Mouse (Mus musculus) natural killer cell, adult 2 months (primary cell): ENCODE measurements at regions not wholly inside any gene's neighbourhood (a gene's known extent, or its start where the extent isn't known, plus 50 kb on each side); places are given as distances from the start of the nearest gene placed in this dataset.

Experiments
- DNase-seq, 2 experiments: peaks; one replicate each; pipeline ENCODE4 v3.0.0; 2022; ENCODE audit warnings: low spot score in 2 of 2

DNA sequence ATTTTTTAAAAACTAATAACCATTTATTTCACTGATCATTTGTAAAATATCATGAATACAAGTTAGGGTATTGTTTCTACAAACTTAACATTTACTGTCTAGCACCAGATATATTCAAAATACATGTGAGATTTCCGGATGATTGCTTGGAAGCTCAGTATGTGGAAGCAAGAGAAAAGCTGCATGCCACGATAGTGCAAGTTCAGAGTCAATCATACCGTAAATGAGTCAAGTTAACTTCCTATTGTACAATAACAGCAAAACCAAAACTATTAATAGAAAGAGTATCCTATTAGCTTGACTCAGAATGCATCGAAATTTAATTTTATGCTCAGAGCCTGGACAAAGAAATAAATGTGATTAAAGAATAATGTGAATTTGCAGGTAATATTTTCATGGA, 1284.6 kb upstream of the Cited2 start:
- DNase-seq: no peak

DNA sequence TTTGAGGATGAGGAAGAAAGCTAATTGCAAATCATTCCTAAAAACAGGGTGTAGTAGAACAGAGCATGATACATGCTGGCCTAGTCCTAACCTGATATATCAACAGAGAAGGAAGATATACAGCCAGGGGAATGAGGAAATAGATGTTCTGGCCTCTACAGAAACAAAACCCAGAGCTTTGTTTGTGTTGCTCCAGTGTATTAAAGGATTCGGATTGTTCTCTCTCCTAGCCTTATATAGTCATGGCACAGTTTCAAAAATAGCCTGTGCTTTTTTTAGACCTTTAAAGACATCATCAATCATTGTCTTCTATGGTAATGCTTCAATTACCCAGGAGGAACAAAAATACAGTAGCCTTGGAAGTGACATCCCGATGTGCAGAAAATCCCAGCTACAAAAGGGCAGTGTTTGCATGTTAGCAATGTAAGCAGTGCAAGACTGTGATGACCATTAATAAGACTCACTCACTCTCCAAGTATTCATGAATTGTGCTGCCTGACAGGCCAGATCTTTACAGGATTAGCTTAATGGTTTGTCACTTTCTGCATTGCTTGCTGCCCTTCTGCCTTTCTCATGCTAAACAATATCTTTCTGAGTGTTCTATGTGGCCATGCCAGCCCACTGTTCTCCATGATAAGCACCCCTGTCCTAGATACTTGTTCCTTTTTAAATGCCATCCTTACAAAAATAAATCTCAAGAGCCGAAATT, 1281.9 kb upstream of the Cited2 start:
- DNase-seq: no peak

DNA sequence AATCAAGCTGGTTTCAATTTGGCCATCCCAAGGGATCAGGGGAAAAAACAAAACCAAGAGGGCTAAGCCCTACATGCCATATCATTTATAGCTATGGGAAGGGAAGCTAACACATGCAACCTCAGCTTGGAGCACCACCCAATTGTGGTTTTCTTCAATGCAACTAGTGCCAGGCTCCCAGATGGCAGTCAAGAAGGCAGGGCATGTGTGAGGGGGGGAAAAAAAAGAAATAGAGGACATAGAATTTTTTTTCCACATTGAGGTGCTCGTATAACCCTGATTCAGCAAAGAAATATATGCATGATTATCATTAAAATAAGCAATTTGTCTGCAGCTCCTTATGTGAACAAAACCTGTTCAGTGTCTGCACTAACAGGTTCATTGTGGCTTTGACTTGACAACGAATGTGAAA, 1281.4 kb upstream of the Cited2 start:
- DNase-seq: no peak

DNA sequence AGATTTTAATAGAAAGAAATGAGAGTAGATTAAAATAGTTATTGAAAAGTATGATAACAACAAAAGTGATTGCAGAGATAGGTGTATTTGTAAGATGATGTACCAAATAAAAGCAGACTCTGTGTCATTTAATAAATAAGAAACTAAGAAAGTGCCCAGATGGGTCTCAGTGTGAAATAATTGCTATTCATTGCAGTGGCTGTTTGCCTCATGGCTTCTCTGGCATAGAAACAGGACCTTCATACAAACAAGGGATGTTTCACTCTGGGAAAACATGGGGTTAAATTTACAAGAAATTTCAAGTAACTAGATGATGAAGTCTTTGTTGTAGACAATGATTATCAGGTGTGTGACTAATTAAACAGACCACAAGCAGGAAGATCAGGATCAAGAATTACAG, 1279.1 kb upstream of the Cited2 start:
- no peak for DNase-seq

DNA sequence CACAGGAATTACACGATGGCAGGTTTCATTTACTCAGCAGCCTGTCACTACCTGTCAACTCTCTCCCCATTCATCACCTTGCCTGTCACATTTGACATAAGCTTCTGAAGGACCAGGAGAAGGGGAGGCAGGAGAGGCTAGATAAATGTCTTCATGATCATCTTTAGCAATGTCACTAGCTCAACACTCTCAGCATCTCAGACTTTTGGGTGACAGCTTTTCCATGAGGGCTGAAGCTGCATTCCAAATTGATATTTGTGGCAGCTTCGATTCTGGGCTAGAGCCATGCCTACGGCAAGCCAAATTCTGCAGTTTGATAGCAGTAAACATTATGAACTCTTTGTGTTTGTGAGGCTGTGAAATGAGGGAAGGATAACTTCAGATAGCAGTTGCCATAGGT, 1255.1 kb upstream of the Cited2 start:
- DNase-seq: no peak

DNA sequence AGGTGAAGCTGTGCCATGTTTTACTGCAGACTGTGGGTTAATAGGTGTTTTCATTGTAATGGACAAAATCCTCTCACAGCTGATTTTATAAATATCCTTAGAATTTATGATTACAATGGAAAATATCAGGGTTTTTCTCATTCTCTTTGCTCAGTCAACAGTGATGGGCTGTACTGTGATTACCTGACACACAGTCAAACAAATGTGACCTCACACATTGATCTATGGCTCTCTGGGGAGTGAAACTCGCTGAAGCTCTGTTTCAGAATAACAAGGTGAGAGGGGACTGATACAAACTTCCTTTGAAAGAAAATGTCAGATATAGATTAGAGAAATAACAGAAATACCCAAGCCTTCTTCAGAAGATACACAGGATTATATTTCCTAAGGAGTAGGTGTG, 1253.3 kb upstream of the Cited2 start:
- no peak for DNase-seq

DNA sequence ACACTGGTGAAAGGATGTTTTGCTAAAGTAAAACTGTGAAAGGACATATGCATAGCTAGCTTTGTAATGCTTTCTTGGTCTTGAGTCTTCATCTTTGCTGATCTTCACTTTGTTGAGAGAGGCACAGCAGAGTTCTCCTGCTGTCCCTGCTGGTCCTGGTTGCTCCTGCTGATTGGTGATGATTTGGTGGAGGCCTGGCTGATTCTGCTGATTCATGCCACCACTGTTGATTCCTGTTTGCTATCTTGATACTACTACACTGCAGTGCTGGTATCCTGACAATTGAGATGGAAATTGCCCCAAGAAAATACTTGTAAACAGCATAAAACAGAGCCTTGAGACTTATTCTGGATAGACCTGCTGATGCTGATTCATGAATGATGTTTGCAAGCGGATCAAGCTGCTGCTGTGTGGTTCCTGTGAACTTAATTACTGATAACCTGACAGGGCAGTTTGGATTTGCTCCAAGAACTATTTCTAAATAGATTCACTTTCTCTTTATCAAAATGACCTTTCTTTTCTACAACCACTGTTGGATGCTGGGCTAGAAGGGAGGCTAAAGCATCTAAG, 1249.0 kb upstream of the Cited2 start:
- no peak for DNase-seq

DNA sequence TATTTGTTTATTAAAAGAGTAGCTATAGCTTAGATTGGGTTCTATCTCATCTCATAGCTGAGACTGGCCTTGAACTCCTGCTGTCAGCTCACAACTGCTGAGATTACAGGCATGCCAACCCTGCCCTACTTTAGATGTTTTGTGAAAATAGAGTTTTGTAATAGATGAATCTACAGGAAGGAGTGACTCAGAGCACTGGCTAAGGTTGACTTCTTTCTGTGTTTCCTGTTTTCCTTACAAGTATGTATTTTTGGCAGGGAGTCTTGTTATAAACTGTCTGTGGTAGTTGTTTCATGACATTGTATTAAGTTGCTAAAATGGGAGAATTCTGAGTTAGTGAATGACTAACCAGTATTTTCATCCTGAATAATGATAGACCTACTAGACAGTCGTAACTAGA, 1224.4 kb upstream of the Cited2 start:
- DNase-seq: no peak

DNA sequence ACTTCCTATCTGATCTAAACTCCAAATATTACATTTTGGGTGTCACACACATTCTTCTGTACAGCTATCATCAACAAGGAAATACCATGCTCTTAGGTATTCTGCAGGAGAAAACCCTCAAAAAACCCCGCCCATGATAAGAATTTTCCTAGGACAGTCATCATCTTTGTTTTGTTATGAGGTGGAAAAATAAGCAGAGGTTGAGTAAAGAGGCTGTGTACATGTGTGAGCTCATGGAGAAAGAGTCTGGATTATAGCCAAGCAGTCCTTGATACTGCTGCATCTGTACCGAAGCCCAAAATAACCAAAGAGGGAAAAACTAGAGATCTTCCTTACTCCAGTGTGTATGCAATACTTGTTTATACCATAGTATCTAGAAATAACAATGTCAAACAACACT, 1215.3 kb upstream of the Cited2 start:
- DNase-seq: no peak

DNA sequence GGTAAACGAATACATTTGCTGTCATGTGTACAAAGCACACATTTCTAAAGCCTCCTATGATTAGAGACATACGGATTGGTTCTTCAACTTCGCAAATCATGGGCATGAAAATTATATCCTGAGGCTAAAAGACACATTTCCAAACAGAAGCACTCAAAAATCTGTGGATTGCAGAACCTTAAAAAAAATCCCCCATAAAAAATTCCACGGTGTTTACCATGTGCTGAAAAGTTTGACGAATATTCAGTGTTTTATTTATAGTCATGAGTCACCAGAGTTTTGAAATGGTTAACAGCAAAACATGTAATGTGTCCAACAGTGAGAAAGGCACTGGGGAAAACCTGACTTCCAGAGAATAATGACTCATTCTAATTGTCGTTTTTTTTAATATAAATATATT, 1214.9 kb upstream of the Cited2 start:
- no peak for DNase-seq

DNA sequence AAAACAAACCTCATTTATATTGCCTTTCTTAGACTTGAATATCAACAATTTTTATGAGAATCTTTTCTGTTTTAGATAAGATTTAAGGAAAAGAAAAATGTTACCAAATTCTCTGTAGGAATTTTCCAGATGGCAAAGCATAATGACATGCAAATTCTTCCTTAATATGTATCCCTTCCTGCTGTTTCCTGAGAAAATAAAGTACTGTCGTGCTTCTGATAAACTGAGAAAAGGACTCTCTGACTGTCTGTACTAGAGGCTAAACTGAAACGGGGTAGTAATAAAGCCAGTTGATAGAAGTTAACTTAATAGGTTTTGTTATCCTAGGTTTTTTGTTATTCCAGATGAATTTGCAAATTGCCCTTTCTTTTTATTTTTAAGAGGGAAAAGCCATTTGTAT, 1208.4 kb upstream of the Cited2 start:
- no peak for DNase-seq

DNA sequence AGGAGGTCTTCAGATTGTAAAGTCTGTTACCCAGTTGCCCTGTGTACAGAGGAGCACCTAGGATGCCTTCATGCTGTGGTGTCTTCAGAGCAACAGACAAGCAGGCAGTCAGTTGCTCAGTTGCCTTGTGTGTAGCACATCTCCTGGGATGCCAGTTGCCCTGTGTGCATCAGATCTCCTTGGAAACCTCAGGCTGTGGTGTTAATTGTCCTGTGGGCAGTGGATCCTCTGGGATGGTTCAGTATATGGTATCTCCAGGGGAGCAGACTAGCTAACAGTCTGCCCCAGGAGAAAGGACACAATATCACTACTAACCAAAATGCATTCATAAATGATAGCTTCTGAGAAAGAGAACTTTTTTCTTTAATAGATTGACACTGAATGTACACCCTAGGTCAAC, 1201.1 kb upstream of the Cited2 start:
- no peak for DNase-seq

DNA sequence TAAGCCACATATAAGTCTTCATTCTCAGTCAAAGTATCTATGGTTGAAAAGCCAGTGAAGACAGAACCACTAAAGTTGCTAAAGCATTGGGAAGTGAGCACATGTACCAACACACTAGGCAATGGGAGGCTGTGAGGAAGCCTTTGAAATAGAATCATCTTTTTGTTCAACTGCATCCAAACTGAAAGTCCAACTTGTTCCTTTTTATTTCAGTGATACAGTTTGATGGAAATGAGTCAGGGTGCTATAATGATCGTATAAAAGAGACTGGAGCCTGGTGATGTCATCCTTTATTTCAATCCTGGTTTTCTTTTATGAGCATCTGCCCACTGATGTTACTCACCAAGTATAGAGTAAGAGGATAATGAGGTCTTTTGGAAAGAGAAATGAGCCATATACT, 1198.9 kb upstream of the Cited2 start:
- DNase-seq: no peak

DNA sequence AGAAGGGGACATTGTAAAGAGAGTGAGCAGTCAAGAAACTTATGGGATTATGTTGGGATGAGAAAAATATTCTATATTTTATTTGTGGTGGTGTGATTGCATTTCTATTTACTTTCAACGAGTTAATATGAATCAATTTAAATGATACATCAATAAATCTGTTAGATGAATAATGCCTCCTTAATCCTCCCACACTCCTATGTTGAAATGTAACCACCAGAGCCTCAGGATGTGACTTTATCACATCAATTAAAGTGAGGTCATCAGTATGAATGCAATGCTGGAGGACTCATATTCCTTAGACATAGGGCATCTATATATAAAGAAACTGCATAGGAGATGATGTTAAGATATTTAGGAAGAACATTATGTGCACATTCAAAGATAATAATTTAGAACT, 1195.3 kb upstream of the Cited2 start:
- DNase-seq: no peak

DNA sequence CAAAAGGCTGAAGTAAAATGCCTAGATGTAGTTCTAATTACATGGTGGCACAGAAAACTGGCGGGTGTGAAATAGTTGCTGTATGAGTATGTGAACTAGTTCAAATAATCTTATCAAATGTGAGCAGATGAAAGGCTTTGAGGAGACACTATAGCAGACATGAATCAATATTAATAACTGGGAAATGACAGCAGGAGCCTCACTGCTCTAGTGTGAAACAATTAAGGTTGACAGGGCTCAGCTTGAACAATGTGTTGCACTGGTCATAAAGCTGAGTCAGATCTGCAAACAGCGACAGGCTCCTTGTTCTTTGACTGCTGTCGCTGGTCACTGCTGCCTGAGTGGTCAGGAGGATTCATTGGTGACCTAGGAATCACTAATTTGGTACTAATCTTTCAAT, 1185.4 kb upstream of the Cited2 start:
- DNase-seq: no peak

DNA sequence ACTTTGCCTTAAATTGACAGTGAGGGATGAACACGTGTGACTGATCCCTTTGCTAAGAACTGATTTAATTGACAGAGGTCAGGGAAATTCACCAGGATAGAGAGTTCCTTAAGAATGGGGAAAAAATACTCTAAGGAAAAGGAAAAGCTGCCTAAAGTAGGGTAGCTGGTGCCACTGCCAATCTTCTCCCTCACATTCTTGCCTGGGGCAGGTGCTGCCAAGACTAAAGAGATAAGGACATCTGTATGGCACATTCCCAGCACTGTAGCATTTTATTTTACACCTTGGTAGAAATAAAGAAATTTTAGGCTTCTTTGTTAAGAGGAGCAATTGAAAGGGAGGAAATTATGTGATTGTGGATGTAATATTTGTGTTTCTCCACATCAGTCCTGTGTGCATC, 1184.6 kb upstream of the Cited2 start:
- DNase-seq: no peak

DNA sequence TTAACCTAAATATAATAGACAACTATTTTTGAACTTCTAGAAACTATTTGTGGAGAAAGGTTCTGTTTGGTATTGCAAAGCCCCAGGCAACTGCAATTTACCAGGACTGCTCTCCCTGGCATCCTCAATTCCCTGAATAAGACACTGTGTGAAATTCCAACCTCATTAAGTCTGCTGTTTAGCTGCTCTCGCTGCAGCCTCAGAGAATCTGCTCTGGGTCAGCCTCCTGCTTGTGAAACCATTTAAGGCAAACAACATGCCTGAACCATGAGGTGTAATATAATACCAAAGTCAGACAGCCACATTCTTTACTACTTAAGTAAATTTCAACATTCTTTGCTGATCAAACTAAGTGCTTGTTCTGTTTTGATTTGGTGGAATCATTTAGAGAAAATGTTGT, 1177.6 kb upstream of the Cited2 start:
- DNase-seq: no peak

DNA sequence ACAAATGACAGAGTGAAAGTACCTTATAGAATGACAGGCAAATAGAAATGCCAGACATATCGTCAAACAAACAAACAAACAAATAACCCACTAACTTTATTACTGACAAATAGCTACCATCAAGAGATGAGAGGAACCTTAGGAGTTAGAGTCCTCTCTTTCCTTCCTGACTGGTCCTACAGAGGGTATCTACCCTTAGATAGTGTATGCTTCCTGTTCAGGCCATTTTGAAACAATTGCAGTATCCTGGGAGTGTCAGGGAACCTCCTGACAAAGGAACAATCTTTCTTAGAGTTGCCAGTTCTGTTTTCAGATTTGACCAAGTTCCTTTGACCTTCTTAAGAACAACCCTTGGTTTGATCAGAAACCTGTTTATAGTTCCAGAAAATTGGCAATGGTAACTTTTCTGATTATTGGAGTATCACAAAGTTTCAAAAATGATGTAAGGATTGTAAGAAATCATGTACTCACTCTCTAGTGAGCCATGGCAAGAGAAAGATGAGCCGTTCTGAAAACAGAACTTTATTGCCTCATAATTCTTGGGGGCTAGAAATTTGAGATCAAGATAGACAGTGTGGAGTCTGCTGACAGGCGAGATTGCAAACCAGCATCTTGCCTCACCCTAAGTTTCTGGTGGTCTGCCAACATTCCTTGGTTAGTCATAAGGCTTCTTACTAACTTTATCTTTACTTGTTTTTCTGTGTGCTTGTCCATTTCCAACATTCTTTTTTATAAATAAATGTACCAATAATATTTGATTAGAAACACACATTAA, 1170.0 kb upstream of the Cited2 start:
- DNase-seq: no peak

DNA sequence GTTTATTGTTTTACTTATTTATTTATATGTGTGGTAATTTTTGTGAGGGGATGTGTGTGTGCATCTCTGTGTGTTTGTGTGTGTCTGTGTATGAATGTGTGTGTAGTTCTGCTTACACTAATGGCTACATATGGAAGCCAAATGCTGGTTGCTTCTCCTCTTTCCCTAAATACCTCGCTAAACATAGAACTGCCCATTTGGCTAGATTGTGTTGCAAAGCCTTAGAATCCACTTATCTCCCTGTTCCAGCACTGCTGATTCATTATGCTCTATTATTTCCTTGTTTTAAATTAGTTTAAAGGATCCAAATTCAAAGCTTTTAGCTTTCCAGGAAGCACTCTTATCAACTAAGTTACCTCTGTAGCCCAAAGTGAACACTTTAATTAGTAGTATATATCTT, 1148.5 kb upstream of the Cited2 start:
- no peak for DNase-seq

DNA sequence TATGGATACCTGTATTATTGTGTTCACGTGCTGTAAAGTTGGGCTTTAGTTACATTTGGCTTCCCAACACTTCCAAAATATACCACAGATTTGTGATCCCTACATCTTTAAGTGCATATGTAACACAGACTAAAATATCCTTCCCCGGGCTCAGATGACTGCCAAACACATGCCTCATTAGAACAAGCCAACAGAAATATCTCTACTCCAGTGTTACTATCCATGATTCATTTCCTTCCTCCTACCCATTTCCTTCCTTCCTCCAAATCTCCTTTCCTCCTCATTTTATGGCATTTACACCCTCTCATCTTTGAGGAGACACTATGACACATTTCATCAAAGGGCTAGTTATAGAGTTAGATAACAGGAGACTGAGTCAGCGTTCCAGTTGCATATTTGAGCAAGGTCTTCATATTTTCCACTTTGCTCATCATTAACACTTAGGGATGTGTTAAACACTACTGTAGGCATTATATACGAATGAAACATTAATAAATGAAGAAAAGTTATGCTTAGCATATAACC, 1144.4 kb upstream of the Cited2 start:
- no peak for DNase-seq

DNA sequence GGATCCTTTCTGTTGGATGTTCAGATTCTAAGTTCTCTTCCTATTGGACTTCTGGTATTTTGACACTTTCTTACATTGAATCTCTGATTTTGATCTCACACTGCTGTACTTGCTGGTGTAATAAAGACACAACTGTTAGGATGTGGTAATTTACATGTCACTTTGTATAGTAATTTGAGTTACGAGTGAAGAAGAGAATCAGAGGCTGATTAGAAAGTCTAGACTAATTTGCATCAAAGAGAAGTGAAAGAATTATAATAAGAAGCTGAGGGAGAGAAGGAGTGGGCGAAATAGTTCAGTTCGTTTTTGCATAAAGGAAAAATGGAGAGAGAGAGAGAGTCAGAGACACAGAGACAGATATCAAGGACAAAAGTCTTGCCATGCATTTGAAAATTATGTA, 1142.8 kb upstream of the Cited2 start:
- DNase-seq: no peak

DNA sequence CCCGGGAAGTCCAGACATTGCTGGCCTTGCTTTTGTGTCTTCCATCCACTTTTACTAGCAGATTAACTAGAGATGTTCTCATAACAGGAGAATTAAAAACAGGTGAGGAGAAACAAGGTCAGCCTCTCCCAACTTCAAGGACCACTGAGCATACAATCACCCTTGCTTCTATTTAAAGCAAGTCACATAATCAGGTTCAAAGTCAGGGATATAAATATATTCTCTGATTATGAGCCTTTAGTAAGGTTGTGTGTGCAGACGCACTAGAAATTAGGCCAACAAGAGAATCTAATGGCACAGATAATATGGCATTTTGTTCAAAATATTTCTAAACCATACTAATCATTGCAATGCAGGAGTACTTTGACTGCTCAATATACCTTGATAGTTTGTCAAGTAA, 1134.2 kb upstream of the Cited2 start:
- DNase-seq: no peak

DNA sequence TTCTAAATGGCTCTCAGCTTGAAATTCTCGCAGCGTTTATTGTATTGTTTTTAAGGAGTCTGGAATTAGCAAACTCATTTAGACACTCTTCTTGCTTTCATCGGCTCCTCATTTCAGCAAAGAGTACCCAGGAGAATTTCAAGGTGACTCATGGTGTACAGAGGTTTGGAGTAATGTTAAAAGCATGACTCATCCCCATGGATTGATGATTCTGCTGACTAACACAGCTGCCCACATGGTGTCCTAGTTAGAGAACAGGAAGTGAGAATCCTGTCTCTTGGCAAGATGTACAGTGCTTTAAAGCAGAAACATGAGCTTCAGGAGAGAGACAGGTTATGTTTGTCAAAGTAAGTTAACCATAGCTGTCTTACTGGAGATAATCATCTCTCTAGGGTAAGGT, 1133.6 kb upstream of the Cited2 start:
- DNase-seq: no peak
